Mouse (Mus musculus): ENCODE data around the gene Olfr432.

GRCm38 (mm10) chr1:174066305-174066704 lies 17.3 kb downstream of the Olfr432 start, which contains the start of gene Olfr430:
- TF ChIP-seq CTCF (IDR thresholded peaks at IDR 0.05; ENCODE audit: low read depth) (no peak), EP300 (IDR thresholded peaks at IDR 0.05; ENCODE audit: low read depth) (no peak)
